Mouse (Mus musculus) inflammation-experienced regulatory T-cells, adult 6 months (primary cell): ENCODE data around the gene Ddit4. TPM values are rescaled to one million over a fixed set of nuclear protein-coding genes. Genes with fewer than 3 reads are reported as not detected.

ENCODE experiments used
- ATAC-seq: one replicate; pipeline ENCODE4 v1.8.0; 2017
- polyA plus RNA-seq, 3 experiments: library from polyadenylated mRNA; unstranded; fragments of 100-300 nt; shearing (Covaris generic); gene quantifications; one replicate each; pipeline ENCODE4 v1.2.1; 2017

Gene Ddit4
- polyA plus RNA-seq, 3 experiments from 2014 or later = 11.5 to 25.9 (median 14.4) TPM

GRCm38 (mm10) chr10:59916649-59917048 is 35.0 kb downstream of the Ddit4 start:
- peak; percentile 46 for ATAC-seq

- no peak for ATAC-seq
Measured at GRCm38 (mm10) chr10:59916159-59916558, 35.5 kb downstream of the Ddit4 start.

DNA sequence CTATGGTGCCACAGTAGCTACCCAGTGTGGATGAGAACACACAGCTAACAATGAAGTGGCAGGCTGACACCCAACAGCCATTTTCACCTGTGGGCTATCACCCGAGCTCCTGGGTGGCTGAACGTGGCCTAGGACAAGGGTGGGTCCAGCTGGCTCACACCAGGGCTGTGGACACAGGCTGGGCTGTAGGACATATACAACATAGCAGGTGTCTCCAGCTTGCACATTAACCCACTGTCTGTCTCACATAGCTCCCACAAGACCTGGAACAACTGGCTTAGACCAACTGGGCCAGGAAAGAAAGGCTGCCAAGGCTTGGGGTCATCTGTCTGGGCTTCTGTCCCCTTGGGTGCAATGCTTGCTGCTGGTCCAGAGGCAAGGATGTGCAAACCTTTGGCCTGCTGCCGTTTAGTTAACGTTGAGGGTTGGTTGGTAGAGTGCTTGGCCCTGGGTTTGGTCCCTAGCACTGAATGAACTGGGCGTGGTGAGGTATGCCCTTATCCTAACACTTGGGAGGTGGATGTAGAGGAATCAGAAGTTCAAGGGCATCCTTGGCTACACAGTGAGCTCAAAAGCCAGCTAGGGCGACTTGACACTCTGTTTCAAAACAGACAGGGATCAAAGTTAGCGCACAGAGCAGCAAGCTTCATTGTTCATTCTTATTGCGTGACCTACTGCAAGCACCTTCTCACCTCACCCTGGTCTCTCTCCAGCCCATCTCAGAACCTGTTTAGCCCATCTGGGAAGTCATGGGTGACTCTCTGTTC is 36.3 kb downstream of the Ddit4 start:
- ATAC-seq = no peak

DNA sequence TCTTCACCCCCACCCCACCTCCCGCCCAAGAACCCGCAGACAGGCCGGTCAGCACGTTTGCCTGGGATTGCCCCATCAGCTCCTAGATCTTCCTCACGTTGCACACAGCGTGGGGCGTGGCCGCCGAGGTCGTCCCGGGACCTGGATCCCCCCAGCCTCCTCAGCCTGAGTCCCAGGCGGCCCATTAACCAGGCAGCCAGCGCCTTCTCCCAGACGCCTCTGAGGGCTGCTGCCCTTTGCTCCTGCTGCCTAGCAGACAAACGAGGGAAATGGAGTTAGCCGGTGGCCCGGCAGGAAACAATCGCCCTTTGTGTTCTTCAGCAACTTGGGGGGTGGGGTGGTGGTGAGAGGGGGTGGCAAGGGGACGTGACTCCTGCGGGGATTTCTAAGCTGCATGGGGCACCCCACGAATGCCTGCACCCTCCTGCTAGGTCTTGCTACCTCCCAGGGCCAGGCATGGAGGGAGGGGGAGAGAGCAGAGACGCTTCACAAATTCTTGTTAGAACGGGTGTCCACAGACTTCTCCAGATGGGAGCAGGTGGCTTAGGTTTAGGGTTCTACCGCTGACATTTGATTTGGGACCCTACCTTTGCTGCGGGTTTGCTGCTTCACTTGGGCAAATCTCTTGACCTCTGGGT is 40.0 kb downstream of the Ddit4 start:
- ATAC-seq = no peak

GRCm38 (mm10) chr10:59911091-59911490 is 40.5 kb downstream of the Ddit4 start:
- ATAC-seq = peak; percentile 33

DNA sequence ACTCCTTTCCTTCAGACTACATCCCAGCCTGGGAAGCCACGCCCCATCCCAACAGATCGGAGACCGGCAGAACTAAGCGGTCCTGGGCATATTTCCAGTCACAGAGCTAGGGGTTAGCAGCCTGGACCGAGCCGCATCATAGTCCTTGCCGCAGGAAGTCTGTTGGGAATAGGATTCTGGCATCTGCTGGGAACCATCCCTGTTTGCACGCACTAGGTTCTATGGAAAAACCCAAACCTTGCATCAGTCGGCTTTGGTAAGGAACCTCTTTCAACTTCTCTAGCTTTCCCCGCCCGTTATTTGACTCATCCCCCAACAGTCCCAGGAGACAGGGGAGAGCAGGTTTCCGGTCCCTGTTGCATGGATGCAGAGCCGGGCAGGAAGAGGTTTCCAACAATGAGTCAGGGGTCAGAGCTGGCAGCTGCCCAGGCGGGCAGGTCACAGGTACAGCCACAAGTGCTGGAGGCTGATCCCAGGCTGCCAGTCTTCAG is 42.2 kb downstream of the Ddit4 start:
- no peak for ATAC-seq

- ATAC-seq = no peak
Measured at GRCm38 (mm10) chr10:59908776-59909315, 42.8 kb downstream of the Ddit4 start.

- ATAC-seq = peak; percentile 70
Measured at GRCm38 (mm10) chr10:59907695-59908299, 43.8 kb downstream of the Ddit4 start.

GRCm38 (mm10) chr10:59907080-59907609 is 44.5 kb downstream of the Ddit4 start:
- ATAC-seq = peak; percentile 49

DNA sequence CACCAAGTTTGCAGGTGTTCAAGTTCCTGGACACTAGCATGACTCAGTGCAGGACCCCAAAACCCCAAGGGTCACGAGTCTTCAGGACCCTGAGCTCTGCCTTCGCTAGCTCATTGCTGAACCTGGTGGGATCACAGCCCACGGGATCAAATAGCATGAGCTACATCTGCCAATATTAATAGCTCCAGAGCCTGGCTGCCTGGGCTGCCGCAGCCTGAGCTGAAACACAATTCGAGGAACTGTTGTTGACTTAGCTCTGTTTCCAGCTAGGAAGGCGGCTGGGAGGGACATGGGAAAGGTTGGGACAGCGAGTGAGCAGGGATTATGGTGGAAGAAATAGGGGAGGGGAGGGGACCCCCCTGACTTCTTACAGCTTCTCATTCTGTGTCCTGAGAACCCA is 48.5 kb downstream of the Ddit4 start:
- no peak for ATAC-seq

DNA sequence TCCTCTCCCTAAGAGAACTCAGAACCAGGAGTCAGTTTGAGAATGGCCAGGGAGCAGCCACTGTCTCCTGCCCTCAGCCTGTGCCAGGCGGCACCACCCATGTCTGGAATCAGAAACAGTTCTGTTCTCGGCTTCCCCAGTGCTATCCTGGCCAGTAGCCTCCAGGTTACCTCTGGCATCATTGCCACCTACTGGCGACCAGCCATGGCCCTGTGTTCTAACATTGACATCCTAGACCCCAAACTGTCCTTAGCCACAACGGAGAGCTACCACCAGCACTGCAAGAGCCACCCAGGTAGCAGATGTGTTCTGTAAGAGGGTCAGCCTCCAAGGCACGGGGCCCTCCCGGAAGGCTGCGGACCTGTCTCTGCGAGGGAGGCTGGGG is 49.0 kb downstream of the Ddit4 start:
- no peak for ATAC-seq

DNA sequence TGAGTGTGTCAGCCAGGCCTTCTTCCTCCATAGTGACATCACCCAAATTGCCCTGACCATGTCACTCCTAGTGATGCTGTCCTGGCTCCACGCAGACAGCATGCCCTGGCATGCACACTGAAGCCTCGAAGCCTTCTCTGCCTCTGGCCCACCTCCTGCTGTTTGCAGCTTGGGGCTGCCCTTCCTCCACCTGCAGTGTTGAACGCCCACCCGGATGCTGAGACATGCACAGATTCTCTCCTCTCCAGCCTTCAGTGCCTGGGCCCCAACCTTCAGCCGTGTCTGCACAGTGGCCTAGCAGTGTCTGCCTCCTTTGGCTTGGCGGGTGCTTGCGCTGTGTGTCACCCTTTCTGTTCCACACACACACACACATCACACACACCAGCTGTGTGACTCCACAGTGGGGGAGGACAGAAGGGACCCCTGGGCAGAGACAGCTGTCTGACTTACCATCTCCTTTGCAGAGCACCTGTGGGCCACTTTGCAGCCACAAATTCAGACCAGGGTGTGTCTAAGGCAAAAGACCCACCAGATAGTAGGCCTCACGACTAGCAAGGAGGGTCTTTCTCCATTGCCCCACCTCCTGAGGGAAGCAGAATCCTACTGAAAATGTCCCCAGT is 49.5 kb downstream of the Ddit4 start:
- ATAC-seq = no peak

DNA sequence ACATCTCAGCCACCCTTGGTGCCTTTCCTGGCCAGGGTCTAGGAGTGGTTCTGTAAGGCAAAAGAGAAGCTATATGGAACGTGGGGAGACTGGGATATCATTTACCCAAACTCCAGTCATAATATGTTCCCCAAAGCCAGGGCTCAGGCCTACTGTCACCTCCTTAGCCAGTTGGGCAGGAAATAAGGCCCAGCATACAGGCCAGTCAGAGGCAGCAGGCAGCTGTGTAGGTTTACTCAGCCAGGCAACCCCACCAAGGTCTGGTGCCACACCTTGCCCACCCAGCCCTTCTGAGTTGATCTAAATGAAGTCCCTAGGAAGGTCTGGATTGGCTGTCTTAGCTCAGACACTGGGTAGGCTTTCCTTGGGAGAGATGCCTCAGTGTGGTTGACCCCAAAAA is 50.2 kb downstream of the Ddit4 start:
- ATAC-seq = no peak

GRCm38 (mm10) chr10:59900939-59901338 is 50.7 kb downstream of the Ddit4 start:
- ATAC-seq = no peak

GRCm38 (mm10) chr10:59900174-59900435 is 51.5 kb downstream of the Ddit4 start:
- ATAC-seq = no peak

Other genes with a start within 250 kb of the Ddit4 start
- 10 to 100 TPM; 43.4 to 59.2 (median 56.3) TPM for gene Micu1, start 249.4 kb downstream of the Ddit4 start, polyA plus RNA-seq
- 10 to 100 TPM; 15.7 to 18.1 (median 17.4) TPM for gene Dnajb12, start 72.3 kb downstream of the Ddit4 start, polyA plus RNA-seq
- gene Ascc1, start 51.0 kb upstream of the Ddit4 start, polyA plus RNA-seq = 10 to 100 TPM; 33.7 to 57.6 (median 44.3) TPM
- gene Anapc16, start 51.3 kb upstream of the Ddit4 start, polyA plus RNA-seq = 10 to 100 TPM; 89.0 to 99.4 (median 91.1) TPM
- 1 to 10 TPM; 1.5 to 8.7 (median 8.0) TPM for gene Spock2, start 154.4 kb upstream of the Ddit4 start, polyA plus RNA-seq